Mouse (Mus musculus): ENCODE measurements around the gene Gm17359. TPM values are rescaled to one million over a fixed set of nuclear protein-coding genes. Genes with fewer than 3 reads are reported as not detected.

The Gm17359 gene
- polyA plus RNA-seq, 1 experiment from 2014 or later = not detected

DNA sequence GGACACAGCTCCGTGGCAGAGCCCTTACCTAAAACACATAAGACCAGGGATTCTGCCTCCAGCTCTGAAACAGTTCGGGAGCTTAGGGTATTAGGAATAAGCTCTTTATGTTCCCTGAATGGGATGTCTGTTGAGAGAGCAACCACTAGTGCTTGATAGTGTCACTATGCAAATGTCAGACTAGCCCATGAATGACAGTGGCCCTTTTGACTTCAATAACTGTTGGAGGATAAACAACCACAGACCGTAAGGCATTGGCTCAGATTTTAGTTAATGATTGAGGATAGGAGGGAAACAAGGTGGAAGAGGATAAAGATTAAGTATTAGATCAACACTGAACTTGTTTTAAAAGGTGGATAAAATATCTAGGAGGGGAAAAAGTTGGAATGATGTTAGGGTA, 41.6 kb downstream of the Gm17359 start:
- no peaks in the 10 kb centered on the region for H3K4me1 ChIP-seq (ENCODE audit: control insufficient read depth in 2 of 2, insufficient read depth in 2 of 2, low read length in 2 of 2)
- H3K27me3 ChIP-seq (ENCODE audit: control insufficient read depth, insufficient read depth, low read length) = no peaks in the 10 kb centered on the region
- no peaks in the 10 kb centered on the region for H3K36me3 ChIP-seq (ENCODE audit: control insufficient read depth, insufficient read depth, low read length)
- no peak overlapping the region for H3K9ac ChIP-seq (ENCODE audit: low read length)
- no peak overlapping the region for H3K4me3 ChIP-seq (ENCODE audit: control insufficient read depth in 1 of 2, insufficient read depth in 1 of 2, low read depth in 1 of 2, low read length in 2 of 2)
- no peaks in the 10 kb centered on the region for H3K9me3 ChIP-seq (ENCODE audit: control insufficient read depth, low read length)
- H3K4me2 ChIP-seq (ENCODE audit: low read length) = no peak overlapping the region
- H3K27ac ChIP-seq (replicated peaks in 1 of 2; ENCODE audit: control insufficient read depth in 1 of 2, insufficient read depth in 1 of 2, low read depth in 2 of 2, low read length in 2 of 2) = no peak overlapping the region
- WGBS = 70% methylated on average over 3 of the region's 3 CpGs
- no peak for ATAC-seq (ENCODE audit: insufficient number of reproducible peaks, insufficient read depth, low FRiP score, low read depth)

DNA sequence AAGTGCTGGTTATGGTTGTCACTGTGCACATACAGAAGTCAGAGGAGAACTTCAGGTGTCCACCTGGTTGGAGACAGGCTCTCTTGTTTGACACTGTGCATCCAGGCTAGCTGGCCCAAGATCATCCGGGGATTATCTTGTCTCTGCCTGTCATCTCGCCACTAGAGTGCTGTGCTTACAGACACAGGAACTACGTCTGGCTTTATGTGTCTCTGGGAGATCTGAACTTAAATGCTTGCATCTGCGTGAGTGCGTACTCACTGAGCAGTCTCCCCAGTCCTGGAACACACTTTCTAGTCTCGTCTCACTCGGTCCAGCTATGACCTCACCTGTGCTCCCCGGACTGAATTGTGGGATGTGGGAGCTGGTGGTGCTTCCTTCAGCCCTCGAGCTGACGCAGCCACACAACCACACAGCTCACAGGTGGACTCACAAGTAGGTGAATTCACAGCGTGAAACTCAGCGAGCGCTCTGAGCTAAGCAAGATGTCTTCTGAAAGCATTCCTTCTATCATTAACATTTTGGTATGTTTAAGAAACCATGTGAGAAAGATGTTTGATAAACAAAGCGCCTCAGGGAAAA, 42.9 kb downstream of the Gm17359 start:
- no peak overlapping the region for H3K4me3 ChIP-seq (ENCODE audit: control insufficient read depth in 1 of 2, insufficient read depth in 1 of 2, low read depth in 1 of 2, low read length in 2 of 2)
- no peaks in the 10 kb centered on the region for H3K4me1 ChIP-seq (ENCODE audit: control insufficient read depth in 2 of 2, insufficient read depth in 2 of 2, low read length in 2 of 2)
- H3K9ac ChIP-seq (ENCODE audit: low read length) = no peak overlapping the region
- H3K9me3 ChIP-seq (ENCODE audit: control insufficient read depth, low read length) = no peaks in the 10 kb centered on the region
- WGBS = 75% methylated on average over 14 of the region's 14 CpGs
- no peak overlapping the region for H3K27ac ChIP-seq (replicated peaks in 1 of 2; ENCODE audit: control insufficient read depth in 1 of 2, insufficient read depth in 1 of 2, low read depth in 2 of 2, low read length in 2 of 2)
- no peaks in the 10 kb centered on the region for H3K27me3 ChIP-seq (ENCODE audit: control insufficient read depth, insufficient read depth, low read length)
- ATAC-seq (ENCODE audit: insufficient number of reproducible peaks, insufficient read depth, low FRiP score, low read depth) = no peak
- no peaks in the 10 kb centered on the region for H3K36me3 ChIP-seq (ENCODE audit: control insufficient read depth, insufficient read depth, low read length)
- no peak overlapping the region for H3K4me2 ChIP-seq (ENCODE audit: low read length)

DNA sequence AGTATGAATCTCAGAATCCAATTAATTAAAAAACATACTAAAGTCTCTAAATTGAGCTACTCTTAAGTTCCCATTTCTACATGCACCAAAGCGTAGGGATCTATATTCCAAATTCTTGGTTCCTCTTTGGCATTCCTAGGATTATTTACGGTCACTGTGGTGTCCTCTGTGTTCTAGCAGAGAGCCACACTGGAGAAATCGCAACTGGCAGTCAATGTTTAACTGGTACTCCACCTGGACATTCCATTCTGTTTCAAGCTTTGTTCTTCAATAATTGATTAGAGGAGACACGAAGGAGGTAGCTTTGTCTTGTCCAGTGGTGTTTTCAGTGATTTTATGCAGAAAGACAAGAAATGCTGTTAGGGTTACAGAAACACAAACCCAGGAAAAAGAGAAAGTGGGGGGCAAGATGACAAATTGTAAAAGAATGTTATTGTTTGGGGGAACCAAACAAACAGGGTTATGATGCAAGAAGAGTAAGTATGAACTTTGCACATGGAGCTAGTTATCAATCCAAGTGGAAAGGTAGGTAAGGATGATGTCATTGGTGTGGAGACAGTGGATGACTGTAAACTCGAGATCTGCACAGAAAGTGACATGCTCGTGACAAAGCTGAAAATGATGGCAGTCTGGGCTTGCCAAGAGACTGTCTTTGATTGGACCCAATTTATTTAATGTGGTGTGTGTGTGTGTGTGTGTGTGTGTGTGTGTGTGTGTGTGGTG, 43.6 kb downstream of the Gm17359 start:
- no peaks in the 10 kb centered on the region for H3K36me3 ChIP-seq (ENCODE audit: control insufficient read depth, insufficient read depth, low read length)
- 74% methylated on average over 6 of the region's 6 CpGs for WGBS
- ATAC-seq (ENCODE audit: insufficient number of reproducible peaks, insufficient read depth, low FRiP score, low read depth) = no peak

DNA sequence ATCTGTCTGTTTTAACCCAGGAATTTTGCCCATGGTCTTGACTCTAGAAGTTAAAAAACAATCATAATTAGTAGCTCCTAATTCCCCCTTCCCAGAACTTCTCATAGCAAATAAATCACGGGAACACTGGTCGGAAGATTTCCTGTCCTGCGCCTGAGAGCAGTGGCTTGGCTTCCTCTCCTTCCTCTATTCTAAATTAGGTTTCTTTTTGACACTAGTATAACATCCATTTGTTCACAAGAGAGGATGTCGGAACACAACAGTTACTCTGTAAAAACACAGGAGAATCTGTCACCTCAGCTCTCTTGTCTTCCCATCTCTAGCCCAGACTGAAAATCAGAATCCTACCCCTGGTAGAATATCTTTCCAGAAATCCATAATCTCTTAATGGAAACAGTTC, 44.9 kb downstream of the Gm17359 start:
- no peak overlapping the region for H3K9ac ChIP-seq (ENCODE audit: low read length)
- no peak overlapping the region for H3K4me2 ChIP-seq (ENCODE audit: low read length)
- no peak for ATAC-seq (ENCODE audit: insufficient number of reproducible peaks, insufficient read depth, low FRiP score, low read depth)
- no peaks in the 10 kb centered on the region for H3K4me1 ChIP-seq (ENCODE audit: control insufficient read depth in 2 of 2, insufficient read depth in 2 of 2, low read length in 2 of 2)
- no peak overlapping the region for H3K27ac ChIP-seq (replicated peaks in 1 of 2; ENCODE audit: control insufficient read depth in 1 of 2, insufficient read depth in 1 of 2, low read depth in 2 of 2, low read length in 2 of 2)
- no peaks in the 10 kb centered on the region for H3K9me3 ChIP-seq (ENCODE audit: control insufficient read depth, low read length)
- H3K36me3 ChIP-seq (ENCODE audit: control insufficient read depth, insufficient read depth, low read length) = no peaks in the 10 kb centered on the region
- H3K27me3 ChIP-seq (ENCODE audit: control insufficient read depth, insufficient read depth, low read length) = no peaks in the 10 kb centered on the region
- no peak overlapping the region for H3K4me3 ChIP-seq (ENCODE audit: control insufficient read depth in 1 of 2, insufficient read depth in 1 of 2, low read depth in 1 of 2, low read length in 2 of 2)
- 53% methylated on average over 4 of the region's 4 CpGs for WGBS

More for the DNA sequence above, 43.6 kb downstream of the Gm17359 start:
- no peak overlapping the region for H3K9ac ChIP-seq (ENCODE audit: low read length)
- H3K4me2 ChIP-seq (ENCODE audit: low read length) = no peak overlapping the region
- H3K27me3 ChIP-seq (ENCODE audit: control insufficient read depth, insufficient read depth, low read length) = no peaks in the 10 kb centered on the region
- no peaks in the 10 kb centered on the region for H3K4me1 ChIP-seq (ENCODE audit: control insufficient read depth in 2 of 2, insufficient read depth in 2 of 2, low read length in 2 of 2)
- no peaks in the 10 kb centered on the region for H3K9me3 ChIP-seq (ENCODE audit: control insufficient read depth, low read length)
- no peak overlapping the region for H3K4me3 ChIP-seq (ENCODE audit: control insufficient read depth in 1 of 2, insufficient read depth in 1 of 2, low read depth in 1 of 2, low read length in 2 of 2)
- no peak overlapping the region for H3K27ac ChIP-seq (replicated peaks in 1 of 2; ENCODE audit: control insufficient read depth in 1 of 2, insufficient read depth in 1 of 2, low read depth in 2 of 2, low read length in 2 of 2)

DNA sequence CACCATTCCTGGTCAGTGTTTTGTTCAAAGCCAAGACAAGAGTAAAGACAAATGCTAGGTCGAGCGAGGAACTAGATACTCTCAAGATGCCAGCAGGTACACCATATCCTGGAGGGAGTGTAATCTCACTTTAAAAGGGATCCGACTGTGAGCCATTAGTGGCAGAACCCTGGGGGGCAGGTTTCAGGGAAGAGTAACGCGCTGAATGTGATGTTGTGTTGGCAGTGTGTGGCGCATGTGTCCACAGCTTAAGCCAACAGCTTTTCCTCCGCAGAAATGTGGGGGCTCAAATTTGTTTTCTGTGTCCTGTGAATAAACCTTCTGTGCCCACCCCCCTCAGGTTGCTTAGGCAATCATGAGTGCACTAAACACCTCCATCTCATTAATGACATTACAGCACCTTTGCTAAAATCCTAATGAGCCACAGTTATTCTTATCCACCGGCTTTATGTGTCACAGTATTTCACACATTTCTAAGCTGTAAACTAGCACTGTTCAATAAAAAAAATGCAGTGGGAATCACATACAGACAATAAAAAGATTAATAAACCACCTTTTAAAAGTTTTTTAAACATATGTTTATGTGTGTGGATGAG, 49.1 kb downstream of the Gm17359 start:
- Histone ChIP-seq H3K36me3 (ENCODE audit: control insufficient read depth, insufficient read depth, low read length) (no peaks in the 10 kb centered on the region), H3K4me1 (ENCODE audit: control insufficient read depth in 2 of 2, insufficient read depth in 2 of 2, low read length in 2 of 2) (no peaks in the 10 kb centered on the region), H3K27me3 (ENCODE audit: control insufficient read depth, insufficient read depth, low read length) (no peaks in the 10 kb centered on the region), H3K4me2 (ENCODE audit: low read length) (no peak overlapping the region), H3K9me3 (ENCODE audit: control insufficient read depth, low read length) (no peaks in the 10 kb centered on the region), H3K9ac (ENCODE audit: low read length) (no peak overlapping the region), H3K4me3 (ENCODE audit: control insufficient read depth in 1 of 2, insufficient read depth in 1 of 2, low read depth in 1 of 2, low read length in 2 of 2) (no peak overlapping the region), H3K27ac (replicated peaks in 1 of 2; ENCODE audit: control insufficient read depth in 1 of 2, insufficient read depth in 1 of 2, low read depth in 2 of 2, low read length in 2 of 2) (no peak overlapping the region)
- 24% methylated on average over 8 of the region's 8 CpGs for WGBS
- no peak for ATAC-seq (ENCODE audit: insufficient number of reproducible peaks, insufficient read depth, low FRiP score, low read depth)

DNA sequence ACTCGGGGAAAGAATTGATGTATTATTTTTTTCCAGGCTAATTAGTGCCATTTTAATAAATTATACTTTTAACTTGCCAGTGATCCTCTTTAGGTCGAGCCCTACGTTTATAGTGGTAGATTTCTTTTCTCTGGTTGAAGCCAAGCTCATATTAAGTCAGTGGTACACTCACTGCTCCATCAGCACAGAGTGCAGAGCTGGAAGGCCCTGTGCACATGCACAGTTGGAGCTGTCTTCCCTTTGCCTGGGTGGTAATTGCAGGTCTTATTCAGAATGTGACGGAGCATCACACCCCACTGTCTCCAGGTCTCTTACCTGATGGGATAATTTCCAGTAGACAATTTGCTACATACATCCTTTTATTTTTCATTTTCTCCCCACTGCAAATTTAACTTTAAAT, 52.6 kb downstream of the Gm17359 start:
- no peaks in the 10 kb centered on the region for H3K27me3 ChIP-seq (ENCODE audit: control insufficient read depth, insufficient read depth, low read length)
- no peak overlapping the region for H3K27ac ChIP-seq (replicated peaks in 1 of 2; ENCODE audit: control insufficient read depth in 1 of 2, insufficient read depth in 1 of 2, low read depth in 2 of 2, low read length in 2 of 2)
- H3K9me3 ChIP-seq (ENCODE audit: control insufficient read depth, low read length) = no peaks in the 10 kb centered on the region; the same call in 1 of the 2 replicates
- H3K4me2 ChIP-seq (ENCODE audit: low read length) = no peak overlapping the region
- no peak overlapping the region for H3K9ac ChIP-seq (ENCODE audit: low read length)
- H3K36me3 ChIP-seq (ENCODE audit: control insufficient read depth, insufficient read depth, low read length) = no peaks in the 10 kb centered on the region
- H3K4me1 ChIP-seq (ENCODE audit: control insufficient read depth in 2 of 2, insufficient read depth in 2 of 2, low read length in 2 of 2) = no peaks in the 10 kb centered on the region
- H3K4me3 ChIP-seq (ENCODE audit: control insufficient read depth in 1 of 2, insufficient read depth in 1 of 2, low read depth in 1 of 2, low read length in 2 of 2) = no peak overlapping the region
- ATAC-seq (ENCODE audit: insufficient number of reproducible peaks, insufficient read depth, low FRiP score, low read depth) = no peak
- WGBS = 72% methylated on average over 4 of the region's 4 CpGs

DNA sequence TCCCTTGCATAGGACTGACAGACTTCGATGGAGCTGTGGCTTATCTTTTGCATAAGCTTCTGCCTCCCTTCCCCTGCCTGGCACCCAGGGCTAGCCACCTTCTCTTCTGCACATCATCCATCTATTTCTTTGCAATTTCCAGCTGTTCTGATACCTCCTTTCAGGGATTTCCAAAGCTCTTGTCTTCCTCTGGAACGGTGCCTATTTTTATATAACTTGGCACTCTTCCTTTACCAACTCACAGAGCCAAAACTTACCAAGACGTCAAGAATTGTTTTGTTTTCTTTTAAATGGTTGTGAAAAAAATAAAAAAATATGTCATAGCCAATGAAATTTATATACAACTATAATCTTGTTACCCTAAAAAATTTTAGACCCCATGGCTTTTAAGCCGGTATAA, 64.1 kb downstream of the Gm17359 start:
- H3K27me3 ChIP-seq (ENCODE audit: control insufficient read depth, insufficient read depth, low read length) = no peaks in the 10 kb centered on the region
- no peak overlapping the region for H3K4me2 ChIP-seq (ENCODE audit: low read length)
- 69% methylated on average over 4 of the region's 4 CpGs for WGBS
- H3K4me1 ChIP-seq (ENCODE audit: control insufficient read depth in 2 of 2, insufficient read depth in 2 of 2, low read length in 2 of 2) = no peaks in the 10 kb centered on the region
- no peaks in the 10 kb centered on the region for H3K9me3 ChIP-seq (ENCODE audit: control insufficient read depth, low read length)
- no peak overlapping the region for H3K4me3 ChIP-seq (ENCODE audit: control insufficient read depth in 1 of 2, insufficient read depth in 1 of 2, low read depth in 1 of 2, low read length in 2 of 2)
- H3K36me3 ChIP-seq (ENCODE audit: control insufficient read depth, insufficient read depth, low read length) = no peaks in the 10 kb centered on the region
- H3K27ac ChIP-seq (replicated peaks in 1 of 2; ENCODE audit: control insufficient read depth in 1 of 2, insufficient read depth in 1 of 2, low read depth in 2 of 2, low read length in 2 of 2) = no peak overlapping the region
- no peak overlapping the region for H3K9ac ChIP-seq (ENCODE audit: low read length)
- no peak for ATAC-seq (ENCODE audit: insufficient number of reproducible peaks, insufficient read depth, low FRiP score, low read depth)

Data from heart, embryonic 14.5 days (tissue).